Mouse (Mus musculus) hindbrain, embryonic 11.5 days (tissue): ENCODE measurements at regions not wholly inside any gene's neighbourhood (a gene's known extent, or its start where the extent isn't known, plus 50 kb on each side); places are given as distances from the start of the nearest gene placed in this dataset.

ENCODE experiments used
- ATAC-seq: fragments of 200-750 bp; cut with Nextera tagmentation; 2 replicates; pipeline ENCODE4 v1.8.0; 2017; ENCODE audit warnings: mild to moderate bottlenecking, moderate TSS enrichment, moderate library complexity; ENCODE audit not compliant: low FRiP score
- DNase-seq: peaks from one replicate; pipeline ENCODE4 v3.0.0-alpha.2; 2015; ENCODE audit warnings: low spot score
- H3K27ac ChIP-seq: fragments of 300-500 bp; sonication (generic); 2 replicates; pipeline ENCODE4 v1.5.1; 2014; ENCODE audit warnings: mild to moderate bottlenecking, low read depth, low read length
- H3K27me3 ChIP-seq: fragments of 300-500 bp; sonication (generic); 2 replicates; pipeline ENCODE4 v1.6.1; 2014; ENCODE audit warnings: mild to moderate bottlenecking, low read length, moderate library complexity, mixed read lengths; ENCODE audit not compliant: control insufficient read depth, insufficient read depth
- H3K36me3 ChIP-seq: fragments of 300-500 bp; sonication (generic); 2 replicates; pipeline ENCODE4 v1.6.1; 2014; ENCODE audit warnings: mild to moderate bottlenecking, low read length, moderate library complexity, mixed read lengths; ENCODE audit not compliant: control insufficient read depth, insufficient read depth
- H3K4me1 ChIP-seq: fragments of 300-500 bp; sonication (generic); replicated peaks from 2 replicates; pipeline ENCODE4 v1.6.1; 2014; ENCODE audit warnings: low read length, mixed read lengths; ENCODE audit not compliant: control insufficient read depth, insufficient read depth
- H3K4me2 ChIP-seq: fragments of 300-500 bp; sonication (generic); replicated peaks from 2 replicates; pipeline ENCODE4 v1.6.1; 2014; ENCODE audit warnings: mild to moderate bottlenecking, low read depth, low read length
- H3K4me3 ChIP-seq: fragments of 300-500 bp; sonication (generic); 2 replicates; pipeline ENCODE4 v1.5.1; 2014; ENCODE audit warnings: low read depth, low read length
- H3K9ac ChIP-seq: fragments of 300-500 bp; sonication (generic); 2 replicates; pipeline ENCODE4 v1.6.1; 2014; ENCODE audit warnings: low read depth, low read length
- H3K9me3 ChIP-seq: fragments of 300-500 bp; sonication (generic); 2 replicates; pipeline ENCODE4 v1.6.1; 2016; ENCODE audit warnings: low read length; ENCODE audit not compliant: control insufficient read depth
- WGBS: fragments of 180-500 bp; shearing (Covaris S2); extraction: QIAGEN DNeasy Blood & Tissue Kit; methylation state at CpG from one replicate; pipeline ENCODE4 v1.1.7; 2014; 5-methylcytosine and 5-hydroxymethylcytosine counted together

DNA sequence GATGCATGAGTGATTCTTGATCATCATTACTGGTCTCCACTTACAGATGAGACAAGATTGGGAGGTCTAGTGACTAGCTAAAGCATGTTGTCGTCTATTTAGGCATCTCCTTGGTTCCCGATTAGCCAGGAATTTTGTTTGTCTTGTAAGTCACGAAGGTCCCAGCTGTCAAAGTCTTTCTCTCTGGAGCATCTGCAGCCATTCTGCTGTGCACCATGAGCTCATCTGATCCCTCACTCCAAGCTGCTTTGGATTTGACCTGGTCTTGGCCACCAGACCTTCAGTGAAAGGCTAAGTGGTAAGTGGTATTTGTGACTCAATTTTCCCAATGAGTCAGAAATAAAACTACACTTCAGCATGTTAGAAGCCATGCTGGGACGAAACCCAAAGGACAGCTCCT lies 53.3 kb upstream of the Creb5 start:
- Histone ChIP-seq H3K4me1 (no peaks in the 10 kb centered on the region), H3K36me3 (no peaks in the 10 kb centered on the region), H3K4me2 (no peak overlapping the region), H3K9ac (no peak overlapping the region), H3K4me3 (no peak overlapping the region), H3K27ac (no peak overlapping the region), H3K9me3 (no peaks in the 10 kb centered on the region), H3K27me3 (no peaks in the 10 kb centered on the region)
- WGBS = 66% methylated on average over 4 of the region's 4 CpGs
- DNase-seq = no peak
- no peak for ATAC-seq

DNA sequence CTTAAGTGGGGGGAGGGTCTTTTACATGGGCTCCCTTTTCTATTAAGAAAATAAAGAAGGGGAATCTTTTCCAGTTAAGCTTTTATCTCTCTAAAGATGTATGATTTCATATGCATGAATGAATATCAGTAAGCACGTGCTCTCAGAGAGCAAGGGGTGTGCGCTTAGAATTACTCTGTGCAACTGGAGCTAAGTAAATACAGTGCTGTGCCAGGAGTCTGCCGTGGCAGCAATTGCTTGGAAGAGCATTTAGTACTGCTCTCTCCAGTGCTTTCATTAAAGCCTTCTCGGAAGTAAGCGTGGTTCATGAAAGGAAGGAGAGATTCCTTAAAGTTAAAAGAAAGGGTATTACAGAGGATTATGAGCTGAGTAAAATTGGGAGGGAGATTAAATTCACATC lies 54.5 kb upstream of the Creb5 start:
- H3K4me1 ChIP-seq = no peaks in the 10 kb centered on the region
- H3K27ac ChIP-seq = no peak overlapping the region
- WGBS = 77% methylated on average over 5 of the region's 5 CpGs
- DNase-seq (no peak), ATAC-seq (no peak)
- H3K9ac ChIP-seq = no peak overlapping the region
- H3K36me3 ChIP-seq = no peaks in the 10 kb centered on the region
- no peaks in the 10 kb centered on the region for H3K9me3 ChIP-seq
- no peaks in the 10 kb centered on the region for H3K27me3 ChIP-seq
- H3K4me2 ChIP-seq = no peak overlapping the region
- H3K4me3 ChIP-seq = no peak overlapping the region

DNA sequence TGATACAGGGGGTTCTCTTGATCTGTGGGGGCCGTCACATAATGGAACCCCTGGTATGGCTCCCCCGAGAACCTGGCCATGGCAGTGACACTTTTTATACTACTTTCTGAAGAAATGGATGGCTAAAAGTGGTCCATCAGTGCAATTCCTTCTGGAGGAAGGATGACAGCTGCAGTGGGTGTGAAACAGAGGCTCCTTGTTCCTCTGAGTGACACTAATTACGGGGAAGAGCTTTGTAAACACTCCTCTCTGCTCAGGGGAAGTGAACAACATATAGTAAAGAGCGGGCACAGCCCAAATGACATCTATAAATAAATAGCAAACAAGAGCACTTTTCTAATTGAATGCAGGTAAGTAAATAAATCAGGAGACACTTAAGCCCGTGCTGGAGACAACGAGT lies 57.7 kb upstream of the Creb5 start:
- Histone ChIP-seq H3K9ac (no peak overlapping the region), H3K9me3 (no peaks in the 10 kb centered on the region), H3K27me3 (no peaks in the 10 kb centered on the region), H3K36me3 (no peaks in the 10 kb centered on the region), H3K4me2 (no peak overlapping the region), H3K27ac (no peak overlapping the region), H3K4me3 (no peak overlapping the region), H3K4me1 (no peaks in the 10 kb centered on the region)
- 54% methylated on average over 6 of the region's 6 CpGs for WGBS
- DNase-seq = no peak
- ATAC-seq = no peak

DNA sequence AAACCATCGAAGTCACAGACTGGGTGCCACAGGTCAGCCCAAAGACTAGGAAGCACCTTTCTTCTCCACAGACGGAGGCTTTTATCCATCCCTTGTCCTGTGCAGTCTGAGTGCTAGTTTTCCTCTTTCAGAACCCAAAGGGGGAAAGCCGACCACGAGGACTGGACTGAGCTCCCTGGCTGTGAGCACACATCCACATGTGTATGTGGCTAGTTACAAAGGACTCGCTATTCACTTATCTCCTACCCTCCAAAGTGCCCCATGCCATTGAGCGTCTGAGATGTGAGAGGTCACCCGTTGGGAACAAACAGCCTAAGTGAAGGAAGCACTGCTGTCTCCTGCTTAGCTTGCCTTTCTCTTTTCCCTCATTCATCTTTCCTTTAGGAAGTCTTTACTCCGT lies 65.0 kb upstream of the Creb5 start:
- WGBS = 56% methylated on average over 8 of the region's 8 CpGs
- ATAC-seq = no peak

DNA sequence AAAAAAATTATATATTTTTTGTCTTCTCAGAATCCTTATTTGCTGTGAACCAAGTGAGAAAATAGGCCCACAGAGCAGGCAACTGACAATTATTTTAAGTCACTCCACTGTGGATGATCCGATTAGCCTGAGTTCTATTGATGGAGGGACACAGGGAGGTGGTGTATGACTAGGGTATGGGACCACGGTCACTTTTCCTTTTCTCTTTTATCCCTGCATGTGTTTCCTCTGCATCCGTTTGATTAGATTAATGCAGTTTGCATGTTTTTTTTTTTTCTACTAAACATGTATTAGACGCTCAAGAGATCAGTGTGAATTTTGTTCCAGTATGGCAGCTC lies 65.4 kb upstream of the Creb5 start:
- no peaks in the 10 kb centered on the region for H3K27me3 ChIP-seq
- no peak overlapping the region for H3K27ac ChIP-seq
- H3K4me1 ChIP-seq = peaks cover 5% of the 10 kb centered on the region; the same call in 1 of the 2 replicates
- DNase-seq (no peak), ATAC-seq (no peak)
- H3K4me2 ChIP-seq = no peak overlapping the region
- WGBS = 48% methylated on average over 4 of the region's 4 CpGs
- H3K36me3 ChIP-seq = no peaks in the 10 kb centered on the region
- no peaks in the 10 kb centered on the region for H3K9me3 ChIP-seq
- no peak overlapping the region for H3K9ac ChIP-seq
- H3K4me3 ChIP-seq = no peak overlapping the region

More for the DNA sequence above, 65.0 kb upstream of the Creb5 start:
- no peak overlapping the region for H3K27ac ChIP-seq
- no peak overlapping the region for H3K4me3 ChIP-seq
- H3K4me2 ChIP-seq = no peak overlapping the region
- H3K36me3 ChIP-seq = no peaks in the 10 kb centered on the region
- DNase-seq = no peak
- no peaks in the 10 kb centered on the region for H3K9me3 ChIP-seq
- H3K4me1 ChIP-seq = peaks cover 5% of the 10 kb centered on the region; the same call in 1 of the 2 replicates
- no peak overlapping the region for H3K9ac ChIP-seq
- no peaks in the 10 kb centered on the region for H3K27me3 ChIP-seq

DNA sequence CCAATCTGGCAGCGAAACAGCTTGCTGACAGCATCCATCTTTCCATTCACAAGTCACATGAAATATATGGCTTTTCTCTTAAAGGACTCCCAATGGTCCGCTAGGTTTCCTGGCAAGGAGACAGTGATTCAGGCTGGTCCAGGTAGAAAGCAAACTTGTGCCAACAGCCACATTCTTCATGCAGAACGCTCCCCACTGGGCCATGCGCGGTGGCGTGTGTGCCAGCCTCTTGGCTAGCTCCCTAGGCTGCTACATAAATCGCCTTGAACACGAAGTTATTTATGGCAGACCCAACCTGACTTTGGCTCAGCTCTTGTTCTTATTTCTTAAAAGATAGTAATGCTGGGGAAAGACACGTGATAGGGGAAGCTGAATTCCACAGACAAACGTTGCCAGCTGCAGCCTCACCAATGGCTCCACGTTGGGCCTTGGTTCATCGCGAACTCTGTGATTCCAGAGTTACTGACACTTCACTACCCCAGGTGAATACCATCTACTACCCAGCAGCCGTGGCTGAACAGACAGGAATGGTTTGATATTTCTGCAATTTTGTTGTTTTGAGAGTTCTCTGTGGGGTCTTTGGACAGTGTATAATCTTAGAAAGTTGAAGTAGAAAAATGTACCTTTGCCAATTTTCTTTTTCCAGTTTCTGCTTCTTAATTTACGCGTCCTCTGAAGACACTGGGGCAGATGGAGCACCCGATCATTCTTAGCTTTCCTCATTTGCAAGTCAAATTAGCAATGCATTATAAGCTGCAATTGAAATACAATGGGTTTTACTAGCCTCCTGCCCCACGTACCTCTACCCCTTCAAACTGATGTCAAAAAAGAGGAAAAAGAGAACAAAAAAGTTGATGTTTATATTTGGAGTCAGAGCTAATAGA lies 66.0 kb upstream of the Creb5 start:
- ATAC-seq (no peak), DNase-seq (peak; percentile 19)
- Histone ChIP-seq H3K4me3 (no peak overlapping the region), H3K9me3 (no peaks in the 10 kb centered on the region), H3K4me1 (peaks cover 5% of the 10 kb centered on the region; the same call in 1 of the 2 replicates), H3K9ac (no peak overlapping the region), H3K36me3 (no peaks in the 10 kb centered on the region), H3K27ac (no peak overlapping the region), H3K4me2 (no peak overlapping the region), H3K27me3 (no peaks in the 10 kb centered on the region)
- 63% methylated on average over 18 of the region's 18 CpGs for WGBS

DNA sequence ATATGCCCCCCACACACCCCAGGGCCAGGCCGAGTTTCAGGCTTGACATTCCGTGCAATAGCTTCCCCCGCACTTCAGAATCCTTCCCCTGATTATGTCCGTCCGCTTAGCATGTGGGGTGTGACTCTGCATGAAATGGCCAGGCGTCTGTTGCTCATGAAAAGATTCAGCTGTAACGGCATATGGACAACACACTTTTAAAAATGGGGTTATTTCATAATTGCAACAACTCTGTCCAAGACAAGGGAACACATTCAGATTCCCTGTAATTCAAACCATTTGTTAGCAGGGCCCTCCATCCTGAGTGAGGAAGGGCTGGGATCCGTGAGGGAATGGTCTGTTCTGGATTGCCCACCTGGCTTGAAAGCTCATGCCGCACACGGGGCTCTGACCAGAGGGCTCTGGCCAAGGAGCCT lies 68.2 kb upstream of the Creb5 start:
- no peak for DNase-seq
- Histone ChIP-seq H3K4me1 (peaks cover 5% of the 10 kb centered on the region; the same call in 1 of the 2 replicates), H3K27me3 (no peaks in the 10 kb centered on the region), H3K27ac (no peak overlapping the region), H3K36me3 (no peaks in the 10 kb centered on the region), H3K9ac (no peak overlapping the region), H3K4me2 (no peak overlapping the region), H3K9me3 (no peaks in the 10 kb centered on the region), H3K4me3 (no peak overlapping the region)
- whole genome bisulfite sequencing = 68% methylated on average over 10 of the region's 10 CpGs
- no peak for ATAC-seq

DNA sequence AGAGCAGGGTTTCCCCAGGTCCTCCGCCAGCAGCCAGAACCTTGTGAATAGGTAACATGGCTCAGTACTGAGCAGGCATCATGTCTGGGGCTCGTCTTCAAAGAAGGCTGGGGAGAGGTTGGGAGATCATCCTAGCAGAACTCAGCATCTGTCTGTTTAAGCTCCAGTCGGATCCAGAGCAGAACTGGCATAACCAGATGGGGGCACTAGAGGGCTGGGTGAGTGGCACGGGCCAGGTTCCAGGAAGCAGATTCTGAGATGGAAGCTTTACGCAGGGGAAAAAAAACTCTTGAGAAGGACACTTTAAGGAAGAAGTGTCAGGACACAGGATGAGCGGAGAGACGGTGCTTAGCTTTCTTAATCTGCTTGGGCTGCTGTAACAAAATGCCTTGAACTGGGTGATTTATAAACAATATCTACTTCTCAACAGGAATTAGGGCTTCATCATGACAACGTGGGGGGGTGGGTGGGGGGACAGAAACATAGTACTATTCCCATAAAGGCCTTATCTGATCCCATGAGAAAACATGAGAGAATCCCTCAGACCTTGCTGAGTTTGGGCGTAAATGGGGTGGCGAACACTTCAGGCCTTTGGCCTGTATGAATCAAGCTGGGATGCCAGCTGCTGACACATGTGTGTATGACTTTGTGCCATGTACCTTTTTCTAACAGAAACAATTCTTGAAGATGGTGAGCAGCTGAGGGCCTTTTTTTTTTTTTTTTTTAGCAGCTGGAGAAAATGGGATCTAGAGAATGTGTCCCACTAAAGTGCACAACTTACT lies 69.6 kb upstream of the Creb5 start:
- 61% methylated on average over 10 of the region's 10 CpGs for WGBS
- DNase-seq (peak; percentile 71), ATAC-seq (no peak)
- H3K4me3 ChIP-seq = no peak overlapping the region
- no peaks in the 10 kb centered on the region for H3K9me3 ChIP-seq
- H3K9ac ChIP-seq = no peak overlapping the region
- H3K27ac ChIP-seq = no peak overlapping the region
- H3K4me2 ChIP-seq = no peak overlapping the region
- peaks cover 5% of the 10 kb centered on the region; the same call in 1 of the 2 replicates for H3K4me1 ChIP-seq
- H3K27me3 ChIP-seq = no peaks in the 10 kb centered on the region
- no peaks in the 10 kb centered on the region for H3K36me3 ChIP-seq
